Comparison of ENCODE assay signal across 8 mouse cellular contexts in the genomic region with DNA sequence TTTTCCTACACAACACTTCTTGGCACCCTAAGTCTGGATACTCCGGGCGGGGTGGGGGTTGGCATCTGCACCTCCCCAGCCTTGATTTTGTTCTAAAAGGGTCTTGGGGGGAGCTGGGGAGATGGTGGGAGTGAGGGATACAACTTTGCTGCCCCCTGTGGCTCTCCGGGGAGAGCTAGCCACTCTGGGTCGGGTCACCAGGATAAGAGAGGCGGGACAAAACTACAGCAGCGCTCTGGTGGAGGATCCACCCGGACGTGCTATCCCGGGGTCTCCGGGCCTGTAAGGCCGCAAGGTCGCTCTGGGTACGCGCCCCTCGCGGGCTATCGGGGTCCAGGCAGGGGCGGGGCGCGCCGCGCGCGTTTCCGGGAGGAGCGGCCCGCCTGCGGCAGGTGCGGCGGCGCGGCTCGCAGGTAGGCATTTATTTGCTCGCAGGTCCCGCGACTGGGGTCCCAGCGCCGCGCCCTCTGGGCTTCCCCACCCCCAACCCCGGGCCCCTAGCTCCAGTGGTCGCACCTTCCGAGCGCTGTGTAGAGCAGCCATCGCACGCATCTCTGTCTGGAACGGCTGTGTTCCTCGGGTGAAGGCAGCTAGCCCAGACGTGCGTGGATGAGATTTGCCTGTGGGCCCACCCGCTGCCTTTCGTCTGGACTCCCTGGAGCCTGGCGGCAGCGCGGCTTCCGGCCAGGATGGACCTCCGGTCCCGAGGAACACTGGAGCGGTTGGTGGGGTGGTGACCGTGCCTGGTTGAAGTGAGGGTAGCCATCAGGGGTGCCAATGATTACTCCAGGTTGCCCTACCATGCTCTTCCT. TPM values are rescaled to one million over a fixed set of nuclear protein-coding genes. Genes with fewer than 3 reads are reported as not detected.
DNase-seq lines count a peak whose midpoint lies in the region; ATAC-seq and TF ChIP-seq lines count a peak whose summit lies in the region.

No protein-coding gene starts in this region.

- TF ChIP-seq CTCF in lung, embryonic 14.5 days (IDR thresholded peaks at IDR 0.05; ENCODE audit: low read depth): peak; percentile 44

- peak overlapping the region; percentile 64 for H3K4me2 ChIP-seq in embryonic facial prominence, embryonic 15.5 days (replicated peaks)
- H3K4me2 ChIP-seq in hindbrain, embryonic 15.5 days: peak overlapping the region; percentile 74
- peak overlapping the region; percentile 76 for H3K4me2 ChIP-seq in lung, embryonic 14.5 days
- H3K4me2 ChIP-seq in stomach, embryonic 16.5 days (ENCODE audit: low read depth, low read length): peak overlapping the region; percentile 85

- peak overlapping the region; percentile 39 for H3K4me3 ChIP-seq in embryonic facial prominence, embryonic 15.5 days (replicated peaks)
- peak overlapping the region; percentile 38 for H3K4me3 ChIP-seq in hindbrain, embryonic 15.5 days
- H3K4me3 ChIP-seq in lung, embryonic 14.5 days (ENCODE audit: low read depth, low read length): peak overlapping the region; percentile 45
- peak overlapping the region; percentile 52 for H3K4me3 ChIP-seq in stomach, embryonic 16.5 days (replicated peaks; ENCODE audit: low read length)

- peak; percentile 18 for DNase-seq in thymus, postnatal 0 days (ENCODE audit: low spot score)
- no peak for DNase-seq in thymus, postnatal 10 days (ENCODE audit: low spot score in 2 of 2)
- peak; percentile 37 for DNase-seq in lung, embryonic 14.5 days
- no peak for DNase-seq in left cerebral cortex, postnatal 4 days
- no peak for DNase-seq in spleen, postnatal 36 days (ENCODE audit: low spot score in 2 of 2)

- H3K27me3 ChIP-seq in embryonic facial prominence, embryonic 15.5 days: peaks cover 74% of the 10 kb centered on the region
- H3K27me3 ChIP-seq in hindbrain, embryonic 15.5 days: peaks cover 74% of the 10 kb centered on the region
- peaks cover 63% of the 10 kb centered on the region for H3K27me3 ChIP-seq in lung, embryonic 14.5 days (ENCODE audit: insufficient read depth, low read length)
- H3K27me3 ChIP-seq in stomach, embryonic 16.5 days (ENCODE audit: control insufficient read depth, insufficient read depth, low read length): peaks cover 24% of the 10 kb centered on the region

- H3K9ac ChIP-seq in embryonic facial prominence, embryonic 15.5 days: 0 out of 2 replicates have a peak overlapping the region, but pooled peaks have one; percentile 26
- peak overlapping the region; percentile 42 for H3K9ac ChIP-seq in hindbrain, embryonic 15.5 days
- peak overlapping the region; percentile 58 for H3K9ac ChIP-seq in lung, embryonic 14.5 days
- H3K9ac ChIP-seq in stomach, embryonic 16.5 days (ENCODE audit: low read length): peak overlapping the region; percentile 75

- H3K36me3 ChIP-seq in embryonic facial prominence, embryonic 15.5 days: 0 out of 2 replicates have a peak, but pooled peaks cover 7% of the 10 kb centered on the region
- peaks cover 9% of the 10 kb centered on the region; the same call in 1 of the 2 replicates for H3K36me3 ChIP-seq in hindbrain, embryonic 15.5 days
- peaks cover 11% of the 10 kb centered on the region; the same call in 1 of the 2 replicates for H3K36me3 ChIP-seq in lung, embryonic 14.5 days (ENCODE audit: insufficient read depth)
- H3K36me3 ChIP-seq in stomach, embryonic 16.5 days (ENCODE audit: control insufficient read depth, insufficient read depth, low read length): no peaks in the 10 kb centered on the region

- intact Hi-C loops in left cerebral cortex, postnatal 4 days (cut with DNase I): no loop called here

- H3K27ac ChIP-seq in embryonic facial prominence, embryonic 15.5 days (replicated peaks): no peak overlapping the region
- no peak overlapping the region for H3K27ac ChIP-seq in hindbrain, embryonic 15.5 days (replicated peaks)
- H3K27ac ChIP-seq in lung, embryonic 14.5 days (ENCODE audit: low read depth): 0 out of 2 replicates have a peak overlapping the region, but pooled peaks have one; percentile 18
- H3K27ac ChIP-seq in stomach, embryonic 16.5 days (ENCODE audit: low read length): peak overlapping the region; percentile 36

- peaks cover 30% of the 10 kb centered on the region for H3K4me1 ChIP-seq in embryonic facial prominence, embryonic 15.5 days
- peaks cover 20% of the 10 kb centered on the region for H3K4me1 ChIP-seq in hindbrain, embryonic 15.5 days (replicated peaks)
- H3K4me1 ChIP-seq in lung, embryonic 14.5 days (ENCODE audit: insufficient read depth): peaks cover 7% of the 10 kb centered on the region
- peaks cover 45% of the 10 kb centered on the region for H3K4me1 ChIP-seq in stomach, embryonic 16.5 days (ENCODE audit: control insufficient read depth, insufficient read depth, low read length)

- no peaks in the 10 kb centered on the region for H3K9me3 ChIP-seq in embryonic facial prominence, embryonic 15.5 days (replicated peaks)
- H3K9me3 ChIP-seq in hindbrain, embryonic 15.5 days: no peaks in the 10 kb centered on the region
- H3K9me3 ChIP-seq in lung, embryonic 14.5 days (ENCODE audit: low read depth, low read length): no peaks in the 10 kb centered on the region
- no peaks in the 10 kb centered on the region for H3K9me3 ChIP-seq in stomach, embryonic 16.5 days (replicated peaks; ENCODE audit: control insufficient read depth, low read length)

- ATAC-seq in embryonic facial prominence, embryonic 15.5 days (ENCODE audit: insufficient number of reproducible peaks, low FRiP score, low TSS enrichment, low read depth): no peak
- ATAC-seq in hindbrain, embryonic 15.5 days (ENCODE audit: low FRiP score, low read depth): no peak
- ATAC-seq in lung, embryonic 14.5 days (ENCODE audit: insufficient read depth): no peak
- ATAC-seq in stomach, embryonic 16.5 days (ENCODE audit: insufficient read depth, low FRiP score): no peak

- WGBS in embryonic facial prominence, embryonic 15.5 days: 2% methylated on average over 59 of the region's 59 CpGs
- 3% methylated on average over 59 of the region's 59 CpGs for WGBS in hindbrain, embryonic 15.5 days
- WGBS in lung, embryonic 14.5 days: 1% methylated on average over 56 of the region's 59 CpGs
- WGBS in stomach, embryonic 16.5 days: 3% methylated on average over 59 of the region's 59 CpGs

RNA-seq across cellular contexts. Expression of a gene that starts 0.8 kb away (rescaled TPM):
- polyA plus RNA-seq in thymus, postnatal 0 days (2015; fragmentation: Nextera tagmentation; extraction: Ambion mirVana): 6.1 and 8.9 TPM in 2 replicates
- polyA plus RNA-seq in embryonic facial prominence, embryonic 15.5 days (2015; fragmentation: Nextera tagmentation; extraction: Ambion mirVana): 21.6 and 26.9 TPM in 2 replicates
- 7.1 and 9.5 TPM in 2 replicates for polyA plus RNA-seq in hindbrain, embryonic 15.5 days (2015; fragmentation: Nextera tagmentation; extraction: Ambion mirVana)
- polyA plus RNA-seq in lung, embryonic 14.5 days (2014; fragmentation: Nextera tagmentation; extraction: Ambion mirVana): 15.1 and 18.9 TPM in 2 replicates
- 21.4 and 25.3 TPM in 2 replicates for polyA plus RNA-seq in stomach, embryonic 16.5 days (2015; fragmentation: Nextera tagmentation; extraction: Ambion mirVana)
- 1 to 10 TPM; 4.4 to 4.9 TPM for total RNA-seq in left cerebral cortex, postnatal 4 days (2021)

RNA-seq across cellular contexts. Expression of a gene that starts 5.5 kb away (rescaled TPM):
- 11.7 and 13.0 TPM in 2 replicates for polyA plus RNA-seq in thymus, postnatal 0 days (2015; fragmentation: Nextera tagmentation; extraction: Ambion mirVana)
- 23.9 and 26.5 TPM in 2 replicates for polyA plus RNA-seq in embryonic facial prominence, embryonic 15.5 days (2015; fragmentation: Nextera tagmentation; extraction: Ambion mirVana)
- polyA plus RNA-seq in hindbrain, embryonic 15.5 days (2015; fragmentation: Nextera tagmentation; extraction: Ambion mirVana): 20.6 and 20.7 TPM in 2 replicates
- polyA plus RNA-seq in lung, embryonic 14.5 days (2014; fragmentation: Nextera tagmentation; extraction: Ambion mirVana): 69.8 and 79.1 TPM in 2 replicates
- polyA plus RNA-seq in stomach, embryonic 16.5 days (2015; fragmentation: Nextera tagmentation; extraction: Ambion mirVana): 39.1 and 40.3 TPM in 2 replicates
- 10 to 100 TPM; 46.7 to 50.6 TPM for total RNA-seq in left cerebral cortex, postnatal 4 days (2021)

RNA-seq across cellular contexts. Expression of a gene that starts 6.7 kb away (rescaled TPM):
- polyA plus RNA-seq in thymus, postnatal 0 days (2015; fragmentation: Nextera tagmentation; extraction: Ambion mirVana): 49.2 and 50.5 TPM in 2 replicates
- polyA plus RNA-seq in embryonic facial prominence, embryonic 15.5 days (2015; fragmentation: Nextera tagmentation; extraction: Ambion mirVana): 22.2 and 27.9 TPM in 2 replicates
- 19.7 and 19.8 TPM in 2 replicates for polyA plus RNA-seq in hindbrain, embryonic 15.5 days (2015; fragmentation: Nextera tagmentation; extraction: Ambion mirVana)
- 26.1 and 26.3 TPM in 2 replicates for polyA plus RNA-seq in lung, embryonic 14.5 days (2014; fragmentation: Nextera tagmentation; extraction: Ambion mirVana)
- polyA plus RNA-seq in stomach, embryonic 16.5 days (2015; fragmentation: Nextera tagmentation; extraction: Ambion mirVana): 34.0 and 38.5 TPM in 2 replicates
- 10 to 100 TPM; 13.9 to 16.0 TPM for total RNA-seq in left cerebral cortex, postnatal 4 days (2021)

RNA-seq across cellular contexts. Expression of a gene that starts 13.2 kb away (rescaled TPM):
- polyA plus RNA-seq in thymus, postnatal 0 days (2015; fragmentation: Nextera tagmentation; extraction: Ambion mirVana): 73.5 and 85.3 TPM in 2 replicates
- polyA plus RNA-seq in embryonic facial prominence, embryonic 15.5 days (2015; fragmentation: Nextera tagmentation; extraction: Ambion mirVana): 63.9 and 66.4 TPM in 2 replicates
- 85.9 and 86.2 TPM in 2 replicates for polyA plus RNA-seq in hindbrain, embryonic 15.5 days (2015; fragmentation: Nextera tagmentation; extraction: Ambion mirVana)
- polyA plus RNA-seq in lung, embryonic 14.5 days (2014; fragmentation: Nextera tagmentation; extraction: Ambion mirVana): 71.2 and 74.3 TPM in 2 replicates
- polyA plus RNA-seq in stomach, embryonic 16.5 days (2015; fragmentation: Nextera tagmentation; extraction: Ambion mirVana): 62.4 and 63.1 TPM in 2 replicates
- 10 to 100 TPM; 38.5 to 40.1 TPM for total RNA-seq in left cerebral cortex, postnatal 4 days (2021)

RNA-seq across cellular contexts. Expression of a gene that starts 13.3 kb away (rescaled TPM):
- polyA plus RNA-seq in thymus, postnatal 0 days (2015; fragmentation: Nextera tagmentation; extraction: Ambion mirVana): 24.7 and 28.5 TPM in 2 replicates
- polyA plus RNA-seq in embryonic facial prominence, embryonic 15.5 days (2015; fragmentation: Nextera tagmentation; extraction: Ambion mirVana): 60.8 and 67.9 TPM in 2 replicates
- polyA plus RNA-seq in hindbrain, embryonic 15.5 days (2015; fragmentation: Nextera tagmentation; extraction: Ambion mirVana): 63.2 and 66.7 TPM in 2 replicates
- polyA plus RNA-seq in lung, embryonic 14.5 days (2014; fragmentation: Nextera tagmentation; extraction: Ambion mirVana): 95.5 and 100.0 TPM in 2 replicates
- polyA plus RNA-seq in stomach, embryonic 16.5 days (2015; fragmentation: Nextera tagmentation; extraction: Ambion mirVana): 67.4 and 69.6 TPM in 2 replicates
- 10 to 100 TPM; 33.5 to 35.9 TPM for total RNA-seq in left cerebral cortex, postnatal 4 days (2021)

Comparison
In these comparisons a context has a peak if more than half of its experiments do, and no peak if none do; other contexts are left out.
1. DNase-seq: peak in thymus, postnatal 0 days (single experiment) and lung, embryonic 14.5 days (single experiment); none in thymus, postnatal 10 days (0 of 2), left cerebral cortex, postnatal 4 days (single experiment) and spleen, postnatal 36 days (0 of 2).
2. H3K27ac ChIP-seq: peak in lung, embryonic 14.5 days (single experiment) and stomach, embryonic 16.5 days (single experiment); none in embryonic facial prominence, embryonic 15.5 days (single experiment) and hindbrain, embryonic 15.5 days (single experiment).
3. Peak in every context shown above with its lines, with median percentiles within 50 percentile points of each other: H3K4me2 ChIP-seq, H3K4me3 ChIP-seq and H3K9ac ChIP-seq.